9 mouse cellular contexts compared by ENCODE assay signal in genomic region chr7:45477003-45477402, GRCm38 (mm10). TPM values are rescaled to one million over a fixed set of nuclear protein-coding genes. Genes with fewer than 3 reads are reported as not detected.
DNase-seq lines count a peak whose midpoint lies in the region; ATAC-seq and TF ChIP-seq lines count a peak whose summit lies in the region.
"Had no signal": no experiment of that assay in that cellular context is flagged by ENCODE, and none has a peak within 500 bp of the region (broad histone marks: within the 10 kb centered on the region; RNA-seq: fewer than 3 reads in every experiment).

No protein-coding gene starts in this region.

- TF ChIP-seq EP300 in stomach, postnatal 0 days (optimal IDR thresholded peaks at IDR 0.05): no peak

- no peaks in the 10 kb centered on the region for H3K27me3 ChIP-seq in intestine, postnatal 0 days (replicated peaks; ENCODE audit: control insufficient read depth, insufficient read depth, low read length)
- H3K27me3 ChIP-seq in megakaryocyte, embryonic 14.5 days (replicated peaks): no peaks in the 10 kb centered on the region
- H3K27me3 ChIP-seq in stomach, postnatal 0 days (ENCODE audit: control insufficient read depth, insufficient read depth, low read length): no peaks in the 10 kb centered on the region

- ATAC-seq in frontal cortex, adult (ENCODE audit: low TSS enrichment): peak; percentile 70; the same call in 1 of the 2 replicates
- ATAC-seq in common myeloid progenitor, adult 5-6 weeks (replicated peaks; ENCODE audit: low read depth, poor library complexity, severe bottlenecking): peak; percentile 71; the same call in 1 of the 2 replicates
- ATAC-seq in intestine, postnatal 0 days: peak; percentile 28; the same call in 1 of the 2 replicates
- ATAC-seq in stomach, postnatal 0 days (ENCODE audit: low FRiP score, low TSS enrichment): peak; percentile 47; the same call in 1 of the 2 replicates

- no peak for DNase-seq in frontal cortex, postnatal 14 days (ENCODE audit: low spot score in 2 of 2)
- DNase-seq in testis, postnatal 10 days (ENCODE audit: low spot score): peak; percentile 74
- DNase-seq in testis, postnatal 14 days (ENCODE audit: low spot score): no peak
- DNase-seq in stomach, postnatal 0 days (ENCODE audit: low spot score): peak; percentile 64

- no peaks in the 10 kb centered on the region for H3K4me1 ChIP-seq in intestine, postnatal 0 days (replicated peaks; ENCODE audit: control insufficient read depth, insufficient read depth, low read length)
- H3K4me1 ChIP-seq in megakaryocyte, embryonic 14.5 days: peaks cover 25% of the 10 kb centered on the region
- no peaks in the 10 kb centered on the region for H3K4me1 ChIP-seq in stomach, postnatal 0 days (replicated peaks; ENCODE audit: control insufficient read depth, insufficient read depth)

- H3K4me3 ChIP-seq in intestine, postnatal 0 days (ENCODE audit: low read depth, low read length): no peak overlapping the region
- H3K4me3 ChIP-seq in megakaryocyte, embryonic 14.5 days (replicated peaks): peak overlapping the region; percentile 7
- no peak overlapping the region for H3K4me3 ChIP-seq in stomach, postnatal 0 days (ENCODE audit: low read depth, low read length)

- TF ChIP-seq CTCF in intestine, postnatal 0 days (IDR thresholded peaks at IDR 0.05; ENCODE audit: low read depth): peak; percentile 88
- peak; percentile 91 for TF ChIP-seq CTCF in stomach, postnatal 0 days (IDR thresholded peaks at IDR 0.05; ENCODE audit: low read depth)

- H3K27ac ChIP-seq in intestine, postnatal 0 days (ENCODE audit: low read depth, low read length): no peak overlapping the region
- no peak overlapping the region for H3K27ac ChIP-seq in stomach, postnatal 0 days (replicated peaks)

- H3K9ac ChIP-seq in intestine, postnatal 0 days (ENCODE audit: low read depth, low read length): no peak overlapping the region
- no peak overlapping the region for H3K9ac ChIP-seq in stomach, postnatal 0 days (ENCODE audit: low read length)

- H3K4me2 ChIP-seq in intestine, postnatal 0 days (replicated peaks; ENCODE audit: low read depth): no peak overlapping the region
- no peak overlapping the region for H3K4me2 ChIP-seq in stomach, postnatal 0 days (replicated peaks; ENCODE audit: low read depth)

- 12% methylated on average over 3 of the region's 3 CpGs for WGBS in intestine, postnatal 0 days
- 6% methylated on average over 3 of the region's 3 CpGs for WGBS in stomach, postnatal 0 days

- H3K36me3 ChIP-seq in intestine, postnatal 0 days (ENCODE audit: control insufficient read depth, insufficient read depth): no peaks in the 10 kb centered on the region
- no peaks in the 10 kb centered on the region for H3K36me3 ChIP-seq in megakaryocyte, embryonic 14.5 days (replicated peaks; ENCODE audit: low read length)
- H3K36me3 ChIP-seq in stomach, postnatal 0 days (ENCODE audit: control insufficient read depth, insufficient read depth, low read length): no peaks in the 10 kb centered on the region

- H3K9me3 ChIP-seq in intestine, postnatal 0 days (ENCODE audit: control insufficient read depth): no peaks in the 10 kb centered on the region
- 0 out of 2 replicates have a peak, but pooled peaks cover 3% of the 10 kb centered on the region for H3K9me3 ChIP-seq in megakaryocyte, embryonic 14.5 days
- no peaks in the 10 kb centered on the region for H3K9me3 ChIP-seq in stomach, postnatal 0 days (ENCODE audit: control insufficient read depth, low read length)

RNA-seq across cellular contexts. Expression of gene Tulp2, which starts 4.7 kb away (rescaled TPM):
- total RNA-seq in common myeloid progenitor, adult 5-6 weeks (2017): not detected in 2 replicates
- polyA plus RNA-seq in intestine, postnatal 0 days (2015; fragmentation: Nextera tagmentation; extraction: Ambion mirVana): 0.65 and 0.78 TPM in 2 replicates
- polyA plus RNA-seq in megakaryocyte, embryonic 14.5 days (2012; ENCODE audit: insufficient read depth, low replicate concordance): not detected in 2 replicates
- polyA plus RNA-seq in stomach, postnatal 0 days (2015; fragmentation: Nextera tagmentation; extraction: Ambion mirVana): 0.32 and 0.42 TPM in 2 replicates
- total RNA-seq: left cerebral cortex, postnatal 10 days had no signal

RNA-seq across cellular contexts. Expression of gene Gm45808, which starts 9.6 kb away (rescaled TPM):
- not detected in 2 replicates for total RNA-seq in common myeloid progenitor, adult 5-6 weeks (2017)
- polyA plus RNA-seq in intestine, postnatal 0 days (2015; fragmentation: Nextera tagmentation; extraction: Ambion mirVana): not detected in 2 replicates
- polyA plus RNA-seq in megakaryocyte, embryonic 14.5 days (2012; ENCODE audit: insufficient read depth, low replicate concordance): not detected in 2 replicates
- polyA plus RNA-seq in stomach, postnatal 0 days (2015; fragmentation: Nextera tagmentation; extraction: Ambion mirVana): not detected in 2 replicates
- total RNA-seq: left cerebral cortex, postnatal 10 days had no signal

RNA-seq across cellular contexts. Expression of gene Bax, which starts 10.3 kb away (rescaled TPM):
- 34.0 and 35.6 TPM in 2 replicates for total RNA-seq in common myeloid progenitor, adult 5-6 weeks (2017)
- 173 and 180 TPM in 2 replicates for polyA plus RNA-seq in intestine, postnatal 0 days (2015; fragmentation: Nextera tagmentation; extraction: Ambion mirVana)
- 502 and 597 TPM in 2 replicates for polyA plus RNA-seq in megakaryocyte, embryonic 14.5 days (2012; ENCODE audit: insufficient read depth, low replicate concordance)
- 119 and 120 TPM in 2 replicates for polyA plus RNA-seq in stomach, postnatal 0 days (2015; fragmentation: Nextera tagmentation; extraction: Ambion mirVana)

RNA-seq across cellular contexts. Expression of gene Dhdh, which starts 11.6 kb away (rescaled TPM):
- total RNA-seq in common myeloid progenitor, adult 5-6 weeks (2017): 11.8 and 13.4 TPM in 2 replicates
- polyA plus RNA-seq in intestine, postnatal 0 days (2015; fragmentation: Nextera tagmentation; extraction: Ambion mirVana): 1.1 and 1.2 TPM in 2 replicates
- polyA plus RNA-seq in megakaryocyte, embryonic 14.5 days (2012; ENCODE audit: insufficient read depth, low replicate concordance): 0.23 and 0.70 TPM in 2 replicates
- polyA plus RNA-seq in stomach, postnatal 0 days (2015; fragmentation: Nextera tagmentation; extraction: Ambion mirVana): 1.1 and 1.3 TPM in 2 replicates

RNA-seq across cellular contexts. Expression of gene Ftl1, which starts 17.3 kb away (rescaled TPM):
- total RNA-seq in common myeloid progenitor, adult 5-6 weeks (2017): 650 and 699 TPM in 2 replicates
- 13,232 and 14,059 TPM in 2 replicates for polyA plus RNA-seq in intestine, postnatal 0 days (2015; fragmentation: Nextera tagmentation; extraction: Ambion mirVana)
- polyA plus RNA-seq in megakaryocyte, embryonic 14.5 days (2012; ENCODE audit: insufficient read depth, low replicate concordance): 24,502 and 30,989 TPM in 2 replicates
- 3,647 and 3,760 TPM in 2 replicates for polyA plus RNA-seq in stomach, postnatal 0 days (2015; fragmentation: Nextera tagmentation; extraction: Ambion mirVana)

Comparison
In these comparisons a context has a peak if more than half of its experiments do, and no peak if none do; other contexts are left out.
1. DNase-seq: peak in testis, postnatal 10 days (single experiment) and stomach, postnatal 0 days (single experiment); none in frontal cortex, postnatal 14 days (0 of 2) and testis, postnatal 14 days (single experiment).
2. Peak in every context shown above with its lines, with median percentiles within 50 percentile points of each other: ATAC-seq.